ENCODE assay signal across 37 mouse cellular contexts in genomic region chr7:129254126-129254525, GRCm38 (mm10). TPM values are rescaled to one million over a fixed set of nuclear protein-coding genes. Genes with fewer than 3 reads are reported as not detected.
"Had no signal": no experiment of that assay in that cellular context is flagged by ENCODE, and none has a peak within 500 bp of the region (broad histone marks: within the 10 kb centered on the region; RNA-seq: fewer than 3 reads in every experiment).

No protein-coding gene starts in this region.

- H3K9me3 ChIP-seq: heart, embryonic 12.5 days; heart, embryonic 13.5 days; heart, embryonic 15.5 days; hindbrain, embryonic 10.5 days; hindbrain, embryonic 12.5 days; hindbrain, embryonic 13.5 days; hindbrain, embryonic 15.5 days; intestine, embryonic 15.5 days; kidney, embryonic 15.5 days had no signal

- H3K9ac ChIP-seq: heart, embryonic 12.5 days; heart, embryonic 13.5 days; heart, embryonic 15.5 days; hindbrain, embryonic 12.5 days; hindbrain, embryonic 13.5 days; hindbrain, embryonic 14.5 days; hindbrain, embryonic 15.5 days; intestine, embryonic 15.5 days; kidney, embryonic 15.5 days had no signal

- H3K27ac ChIP-seq: heart, embryonic 13.5 days; heart, embryonic 15.5 days; hindbrain, embryonic 10.5 days; hindbrain, embryonic 12.5 days; hindbrain, embryonic 13.5 days; hindbrain, embryonic 14.5 days; hindbrain, embryonic 15.5 days; hindbrain, postnatal 0 days; intestine, embryonic 15.5 days; kidney, embryonic 15.5 days; kidney, postnatal 0 days; layer of hippocampus, adult 2 months; left cerebral cortex, adult 2 months had no signal

- DNase-seq: heart, postnatal 10 days; heart, postnatal 14 days; heart, postnatal 36 days; heart, postnatal 4 days; kidney, adult 11 months; kidney, adult 18-20 months; kidney, adult 2 months; kidney, adult 8-10 months; kidney, adult 9 months; kidney, postnatal 10 days; kidney, postnatal 14 days; kidney, postnatal 25 days; kidney, postnatal 36 days; kidney, postnatal 4 days; layer of hippocampus, adult 9-11 months; layer of hippocampus, postnatal 36 days had no signal

- H3K4me3 ChIP-seq: heart, embryonic 12.5 days; heart, embryonic 13.5 days; heart, embryonic 15.5 days; hindbrain, embryonic 10.5 days; hindbrain, embryonic 12.5 days; hindbrain, embryonic 13.5 days; hindbrain, embryonic 15.5 days; intestine, embryonic 15.5 days; kidney, embryonic 15.5 days; layer of hippocampus, adult 2 months; left cerebral cortex, adult 2 months had no signal

- ATAC-seq: hindbrain, embryonic 16.5 days; hindbrain, postnatal 0 days; inflammation-experienced regulatory T-cells, adult 6 months; intestine, embryonic 15.5 days; intestine, embryonic 16.5 days; intestine, postnatal 0 days had no signal

- H3K4me2 ChIP-seq: heart, embryonic 11.5 days; heart, embryonic 12.5 days; heart, embryonic 13.5 days; heart, embryonic 15.5 days; hindbrain, embryonic 12.5 days; hindbrain, embryonic 13.5 days; hindbrain, embryonic 14.5 days; hindbrain, embryonic 15.5 days; intestine, embryonic 15.5 days; kidney, embryonic 15.5 days had no signal

- H3K36me3 ChIP-seq: heart, embryonic 12.5 days; heart, embryonic 13.5 days; heart, embryonic 15.5 days; hindbrain, embryonic 10.5 days; hindbrain, embryonic 12.5 days; hindbrain, embryonic 13.5 days; hindbrain, embryonic 15.5 days; intestine, embryonic 15.5 days; kidney, embryonic 15.5 days had no signal

RNA-seq across cellular contexts. Expression of gene Plpp4, which starts 2.7 kb away (rescaled TPM):
- total RNA-seq: heart, postnatal 14 days; heart, postnatal 36 days; heart, postnatal 4 days; hematopoietic stem cell, adult 5-6 weeks had no signal
- polyA plus RNA-seq: heart, postnatal 0 days; inflammation-experienced regulatory T-cells, adult 6 months had no signal
